Mouse (Mus musculus) neural tube, embryonic 11.5 days (tissue): ENCODE measurements around the gene Tapbpl. TPM values are rescaled to one million over a fixed set of nuclear protein-coding genes. Genes with fewer than 3 reads are reported as not detected.

Experiments
- ATAC-seq: fragments of 200-750 bp; cut with Nextera tagmentation; 2 replicates; pipeline ENCODE4 v1.8.0; 2017; ENCODE audit warnings: moderate number of reproducible peaks, mild to moderate bottlenecking, moderate TSS enrichment, moderate library complexity; ENCODE audit not compliant: insufficient read depth, low FRiP score, low TSS enrichment
- DNase-seq: peaks from one replicate; pipeline ENCODE4 v3.0.0-alpha.2; 2015; ENCODE audit warnings: low spot score
- H3K27ac ChIP-seq: fragments of 300-500 bp; sonication (generic); 2 replicates; pipeline ENCODE4 v1.5.1; 2014; ENCODE audit warnings: low read depth, mild to moderate bottlenecking, low read length
- H3K27me3 ChIP-seq: fragments of 300-500 bp; sonication (generic); 2 replicates; pipeline ENCODE4 v1.6.1; 2014; ENCODE audit warnings: mild to moderate bottlenecking, low read length, mixed read lengths; ENCODE audit not compliant: control insufficient read depth, insufficient read depth
- H3K36me3 ChIP-seq: fragments of 300-500 bp; sonication (generic); 2 replicates; pipeline ENCODE4 v1.6.1; 2014; ENCODE audit warnings: mild to moderate bottlenecking, low read length, moderate library complexity, mixed read lengths; ENCODE audit not compliant: control insufficient read depth, insufficient read depth
- H3K4me1 ChIP-seq: fragments of 300-500 bp; sonication (generic); 2 replicates; pipeline ENCODE4 v1.6.1; 2014; ENCODE audit warnings: low read length, mixed read lengths; ENCODE audit not compliant: control insufficient read depth, insufficient read depth
- H3K4me2 ChIP-seq: fragments of 300-500 bp; sonication (generic); 2 replicates; pipeline ENCODE4 v1.6.1; 2014; ENCODE audit warnings: low read depth, mild to moderate bottlenecking, moderate library complexity
- H3K4me3 ChIP-seq: fragments of 300-500 bp; sonication (generic); 2 replicates; pipeline ENCODE4 v1.5.1; 2014; ENCODE audit warnings: low read depth, low read length
- H3K9ac ChIP-seq: fragments of 300-500 bp; sonication (generic); 2 replicates; pipeline ENCODE4 v1.6.1; 2014; ENCODE audit warnings: mild to moderate bottlenecking, low read length
- H3K9me3 ChIP-seq: fragments of 300-500 bp; sonication (generic); 2 replicates; pipeline ENCODE4 v1.6.1; 2016; ENCODE audit warnings: low read length; ENCODE audit not compliant: control insufficient read depth
- WGBS: fragments of 180-500 bp; shearing (Covaris S2); extraction: QIAGEN DNeasy Blood & Tissue Kit; methylation state at CpG from one replicate; pipeline ENCODE4 v1.1.7; 2014; 5-methylcytosine and 5-hydroxymethylcytosine counted together
- microRNA-seq: library from miRNA; unstranded; fragments of <30 nt; microRNA quantifications from one replicate; pipeline ENCODE4, GENCODE M21; 2016
- polyA plus RNA-seq: library from polyadenylated mRNA; unstranded; fragments of >200 nt; fragmentation: Nextera tagmentation; extraction: Ambion mirVana; gene quantifications from 2 replicates; pipeline ENCODE4 v1.2.1, GENCODE M21; 2014

Gene Tapbpl
- polyA plus RNA-seq, 1 experiment from 2014 or later: 1.7 TPM

- no peak overlapping the region for H3K27ac ChIP-seq
- H3K4me2 ChIP-seq: no peak overlapping the region
- DNase-seq: no peak
- WGBS: 89% methylated on average over 5 of the region's 5 CpGs
- no peaks in the 10 kb centered on the region for H3K9me3 ChIP-seq
- ATAC-seq: no peak
- H3K4me3 ChIP-seq: no peak overlapping the region
- H3K36me3 ChIP-seq: peaks cover 48% of the 10 kb centered on the region
- no peaks in the 10 kb centered on the region for H3K27me3 ChIP-seq
- H3K4me1 ChIP-seq: no peaks in the 10 kb centered on the region
- no peak overlapping the region for H3K9ac ChIP-seq
Observed at GRCm38 (mm10) chr6:125182133-125182532, 49.5 kb downstream of the Tapbpl start.

GRCm38 (mm10) chr6:125179601-125180000 is 52.1 kb downstream of the Tapbpl start:
- Histone ChIP-seq H3K9me3 (no peaks in the 10 kb centered on the region), H3K27ac (no peak overlapping the region), H3K4me2 (no peak overlapping the region), H3K36me3 (peaks cover 51% of the 10 kb centered on the region), H3K4me3 (no peak overlapping the region), H3K4me1 (no peaks in the 10 kb centered on the region), H3K9ac (no peak overlapping the region), H3K27me3 (no peaks in the 10 kb centered on the region)
- WGBS: 91% methylated on average over 7 of the region's 7 CpGs
- DNase-seq: no peak
- ATAC-seq: no peak

- Histone ChIP-seq H3K9me3 (no peaks in the 10 kb centered on the region), H3K4me2 (no peak overlapping the region), H3K27ac (no peak overlapping the region), H3K4me1 (no peaks in the 10 kb centered on the region), H3K4me3 (no peak overlapping the region), H3K9ac (no peak overlapping the region), H3K27me3 (no peaks in the 10 kb centered on the region), H3K36me3 (peaks cover 66% of the 10 kb centered on the region)
- ATAC-seq (no peak), DNase-seq (no peak)
- 94% methylated on average over 5 of the region's 5 CpGs for WGBS
Observed at GRCm38 (mm10) chr6:125175469-125175868, 56.2 kb downstream of the Tapbpl start.

Small RNA genes lying within 50 kb of the gene (microRNA-seq; reads per million reads assigned to microRNA genes)
- gene Mir3098 (1.3 reads per million), gene Mir8113 (not detected)

Other genes with a start within 250 kb of the Tapbpl start
- gene Pianp, start 235.2 kb downstream of the Tapbpl start, polyA plus RNA-seq: 1.7 and 2.6 TPM in 2 replicates
- gene Zfp384, start 222.7 kb downstream of the Tapbpl start, polyA plus RNA-seq: 9.7 and 10.2 TPM in 2 replicates
- gene Ing4, start 192.1 kb downstream of the Tapbpl start, polyA plus RNA-seq: 130 and 132 TPM in 2 replicates
- 10.9 and 11.7 TPM in 2 replicates for gene Acrbp, start 182.2 kb downstream of the Tapbpl start, polyA plus RNA-seq
- 0.34 and 0.57 TPM in 2 replicates for gene Lpar5, start 163.9 kb downstream of the Tapbpl start, polyA plus RNA-seq
- 117 and 123 TPM in 2 replicates for gene Chd4, start 135.9 kb downstream of the Tapbpl start, polyA plus RNA-seq
- gene Nop2, start 100.0 kb downstream of the Tapbpl start, polyA plus RNA-seq: 62.7 and 63.4 TPM in 2 replicates
- 13.8 and 16.5 TPM in 2 replicates for gene Iffo1, start 86.6 kb downstream of the Tapbpl start, polyA plus RNA-seq
- 2,338 and 2,354 TPM in 2 replicates for gene Gapdh, start 65.4 kb downstream of the Tapbpl start, polyA plus RNA-seq
- 137 and 139 TPM in 2 replicates for gene Ncapd2, start 40.2 kb downstream of the Tapbpl start, polyA plus RNA-seq
- 178 and 192 TPM in 2 replicates for gene Mrpl51, start 40.1 kb downstream of the Tapbpl start, polyA plus RNA-seq
- 2.2 and 2.5 TPM in 2 replicates for gene Vamp1, start 16.3 kb downstream of the Tapbpl start, polyA plus RNA-seq
- gene Cd27, start 5.2 kb upstream of the Tapbpl start, polyA plus RNA-seq: 0.77 and 1.3 TPM in 2 replicates
- 0.15 TPM in 1 of 2 replicates, not detected in the other for gene Tuba3a, start 54.2 kb upstream of the Tapbpl start, polyA plus RNA-seq
- gene Ltbr, start 82.0 kb upstream of the Tapbpl start, polyA plus RNA-seq: 18.8 and 19.2 TPM in 2 replicates
- 0.55 and 0.80 TPM in 2 replicates for gene Scnn1a, start 88.8 kb upstream of the Tapbpl start, polyA plus RNA-seq
- gene Tnfrsf1a, start 117.5 kb upstream of the Tapbpl start, polyA plus RNA-seq: 27.4 TPM in 2 replicates
- gene Plekhg6, start 148.9 kb upstream of the Tapbpl start, polyA plus RNA-seq: 0.09 and 0.30 TPM in 2 replicates